Mouse (Mus musculus) retina, postnatal 7 days (tissue): ENCODE results near the gene Olfr935.

ENCODE experiments used
- DNase-seq: peaks from one replicate; pipeline ENCODE4 v3.0.0-alpha.2; 2012; ENCODE audit warnings: low read depth, low spot score

Gene Olfr935

DNA sequence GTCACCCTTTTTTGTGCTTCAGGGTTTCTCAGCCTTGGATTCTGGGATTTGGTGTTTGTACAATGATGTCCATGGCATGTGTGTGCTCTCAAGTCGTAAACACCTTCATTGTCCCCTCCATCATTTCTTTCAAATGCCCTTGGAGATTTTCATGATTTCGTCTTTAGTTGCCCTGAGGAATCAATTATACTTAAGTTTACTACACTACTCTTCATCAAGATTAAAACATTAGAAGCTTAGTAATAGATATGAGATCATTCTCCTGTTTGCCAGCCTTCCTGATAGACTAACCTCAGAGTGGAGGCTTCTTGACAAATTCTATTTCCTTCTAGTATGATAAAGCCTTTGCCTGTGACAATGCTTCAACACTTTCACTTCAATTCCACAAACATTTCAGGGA lies at the start of gene Olfr935:
Olfr935 (minus strand) TSS at position 101 of the 400 bp plus-strand sequence.
- no peak for DNase-seq

DNA sequence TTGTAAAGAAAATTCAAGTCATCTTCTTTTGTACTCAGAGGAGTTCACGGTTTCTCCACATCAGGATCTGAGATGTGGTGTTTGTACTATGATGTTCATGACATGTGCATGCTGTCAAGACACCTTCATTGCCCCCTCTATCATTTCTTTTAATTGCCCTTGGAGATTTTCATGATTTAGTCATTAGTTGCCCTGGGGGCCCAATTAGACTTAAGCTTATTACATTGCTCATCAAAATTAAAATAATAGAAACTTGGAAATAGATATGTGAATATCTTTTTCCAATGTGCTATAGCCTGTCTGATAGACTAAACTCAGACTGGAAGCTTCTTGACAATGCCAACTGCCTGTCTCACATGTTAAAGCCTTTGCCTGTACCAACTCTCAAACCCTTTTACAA lies 23.8 kb upstream of the Olfr935 start, which contains the start of gene Olfr146:
Olfr146 (minus strand) TSS at position 101 of the 400 bp plus-strand sequence.
- no peak for DNase-seq

DNA sequence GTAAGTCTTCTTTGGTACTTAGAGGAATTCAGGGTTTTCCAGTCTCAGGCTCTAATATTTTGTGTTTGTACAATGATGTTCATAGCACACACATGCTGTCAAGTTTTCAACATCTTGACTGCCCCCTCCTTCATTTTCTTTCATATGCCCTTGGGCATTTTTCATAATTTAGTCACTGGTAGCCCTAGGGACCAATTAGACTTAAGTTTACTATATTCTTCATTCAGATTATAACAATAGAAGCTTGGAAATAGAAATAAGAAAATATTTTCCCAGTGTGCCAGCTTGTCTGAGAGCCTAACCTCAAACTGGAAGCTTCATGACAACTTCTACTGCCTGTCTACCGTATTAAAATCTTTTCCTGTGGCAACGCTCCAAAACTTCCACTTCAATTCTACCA lies 11.3 kb downstream of the Olfr935 start, which contains the start of gene Olfr934:
Olfr934 (minus strand) TSS at position 101 of the 400 bp plus-strand sequence.
- no peak for DNase-seq

DNA sequence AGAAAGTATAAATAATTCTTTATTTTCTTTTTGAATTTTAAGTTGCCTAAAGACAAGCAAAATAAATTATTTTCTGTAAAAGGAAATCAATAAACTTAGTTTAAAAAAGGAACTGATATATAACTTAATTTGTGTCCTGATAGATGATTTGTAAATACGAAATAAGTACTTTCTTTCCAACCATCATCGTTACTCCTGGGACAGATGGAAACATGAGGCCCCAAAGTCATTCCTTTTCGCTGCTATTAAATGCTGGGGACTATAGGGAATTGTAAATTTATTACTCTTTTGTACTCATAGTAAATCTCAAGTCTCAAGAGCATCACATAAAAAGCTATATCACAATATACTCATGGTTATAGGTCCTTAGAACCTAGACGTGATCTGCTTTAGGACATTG lies 27.5 kb downstream of the Olfr935 start, which contains the start of gene Olfr933:
Olfr933 (plus strand) TSS at position 301 of the 400 bp plus-strand sequence.
- no peak for DNase-seq

DNA sequence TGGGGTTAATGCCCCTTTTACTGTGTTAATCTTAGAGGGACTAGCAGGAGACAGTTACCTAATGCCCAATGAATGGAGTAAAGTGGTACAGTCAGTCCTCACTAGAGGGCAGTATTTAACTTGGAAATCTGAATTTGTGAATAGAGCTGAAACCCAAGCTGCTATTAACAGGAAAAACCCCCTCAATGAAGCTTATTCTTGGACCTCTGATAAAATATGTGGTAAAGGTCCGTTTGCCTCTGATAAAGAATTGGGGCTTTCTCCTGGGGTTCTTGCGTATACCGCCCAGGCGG lies 45.4 kb downstream of the Olfr935 start:
- no peak for DNase-seq

DNA sequence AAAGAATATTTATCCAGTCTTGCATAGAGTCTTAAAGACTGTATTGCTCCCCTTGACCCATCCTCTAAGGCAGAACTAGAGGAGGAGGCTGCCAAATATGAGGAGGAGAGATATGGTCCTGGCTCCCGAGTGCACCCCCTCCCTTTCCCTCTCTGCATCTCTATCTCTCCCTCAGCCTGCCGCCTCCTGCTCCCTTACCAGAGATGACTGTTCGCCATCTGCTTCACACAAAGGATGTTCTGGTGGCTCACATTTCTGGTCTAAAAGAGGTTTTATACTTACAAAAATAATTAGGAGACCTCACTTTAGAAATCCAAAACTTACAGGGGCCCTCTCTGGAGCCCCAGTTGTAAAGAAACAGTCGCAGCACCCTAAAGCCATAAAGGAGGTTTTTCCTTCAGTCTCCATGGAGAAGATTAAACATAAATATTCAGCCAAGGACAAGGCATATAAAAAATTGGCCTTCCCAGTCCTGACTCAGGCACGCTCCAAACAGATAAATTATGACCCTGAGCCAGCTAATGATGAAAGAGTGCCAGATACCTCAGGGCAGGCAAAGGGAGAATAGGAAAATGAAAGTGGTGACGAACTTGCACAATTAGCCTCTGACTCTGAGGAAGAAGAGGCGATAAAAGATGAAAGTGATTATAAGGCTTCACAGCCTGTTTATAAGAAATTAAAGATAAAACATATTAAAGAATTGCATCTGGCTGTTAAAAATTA lies 45.9 kb downstream of the Olfr935 start:
- no peak for DNase-seq
